Mouse (Mus musculus) ovary, postnatal 14 days (tissue): ENCODE data around the gene Gle1.

Experiments used
- DNase-seq: peaks from one replicate; pipeline ENCODE4 v3.0.0; 2022; ENCODE audit warnings: low spot score

Gene Gle1

GRCm38 (mm10) chr2:29964354-29965249 lies 29.4 kb downstream of the Gle1 start:
- no peak for DNase-seq

- peak; percentile 94 for DNase-seq
Observed at GRCm38 (mm10) chr2:29965250-29965843, 30.1 kb downstream of the Gle1 start, which contains the start of gene Sptan1. TSS of gene Sptan1 (plus strand) at chr2:29965560.

GRCm38 (mm10) chr2:29965906-29966305 lies 30.7 kb downstream of the Gle1 start:
- DNase-seq, result peak; percentile 22

- no peak for DNase-seq
Observed at GRCm38 (mm10) chr2:29966826-29967225, 31.6 kb downstream of the Gle1 start.

GRCm38 (mm10) chr2:29967768-29968167 lies 32.5 kb downstream of the Gle1 start:
- DNase-seq, result no peak

GRCm38 (mm10) chr2:29968638-29969037 lies 33.4 kb downstream of the Gle1 start:
- no peak for DNase-seq

GRCm38 (mm10) chr2:29971838-29972635 lies 36.8 kb downstream of the Gle1 start:
- DNase-seq, result peak; percentile 34

- no peak for DNase-seq
Observed at GRCm38 (mm10) chr2:29973525-29973924, 38.3 kb downstream of the Gle1 start.

GRCm38 (mm10) chr2:29977307-29977706 lies 42.1 kb downstream of the Gle1 start:
- peak; percentile 26 for DNase-seq

- no peak for DNase-seq
Observed at GRCm38 (mm10) chr2:29980661-29981060, 45.4 kb downstream of the Gle1 start.

GRCm38 (mm10) chr2:29991962-29992361 lies 56.7 kb downstream of the Gle1 start:
- DNase-seq, result no peak

GRCm38 (mm10) chr2:30009101-30009500 lies 73.9 kb downstream of the Gle1 start:
- DNase-seq, result no peak
